Comparison of ENCODE assay signal across 13 mouse cellular contexts in genomic region chr7:100842175-100842574, GRCm38 (mm10).
"Had no signal": no experiment of that assay in that cellular context is flagged by ENCODE, and none has a peak within 500 bp of the region (broad histone marks: within the 10 kb centered on the region; RNA-seq: fewer than 3 reads in every experiment).

No protein-coding gene starts in this region.

- H3K9ac ChIP-seq: limb, embryonic 12.5 days; lung, embryonic 14.5 days; midbrain, embryonic 15.5 days; neural tube, embryonic 13.5 days; stomach, embryonic 15.5 days had no signal

- H3K27me3 ChIP-seq: limb, embryonic 12.5 days; midbrain, embryonic 15.5 days; neural tube, embryonic 13.5 days; stomach, embryonic 15.5 days had no signal

- H3K4me3 ChIP-seq: layer of hippocampus, adult 2 months; limb, embryonic 12.5 days; midbrain, embryonic 10.5 days; midbrain, embryonic 15.5 days; neural tube, embryonic 13.5 days; stomach, embryonic 15.5 days had no signal

- DNase-seq: lung, embryonic 14.5 days; lung, postnatal 10 days; right cerebral cortex, postnatal 14 days; thymus, adult 2 months; thymus, postnatal 25 days had no signal

- H3K36me3 ChIP-seq: midbrain, embryonic 15.5 days had no signal

- ATAC-seq: hindbrain, postnatal 0 days; midbrain, embryonic 15.5 days had no signal

- H3K9me3 ChIP-seq: limb, embryonic 12.5 days; midbrain, embryonic 10.5 days; midbrain, embryonic 15.5 days; neural tube, embryonic 13.5 days; stomach, embryonic 15.5 days had no signal

- H3K4me1 ChIP-seq: midbrain, embryonic 15.5 days had no signal

- H3K27ac ChIP-seq: hindbrain, postnatal 0 days; kidney, postnatal 0 days; layer of hippocampus, adult 2 months; limb, embryonic 12.5 days; midbrain, embryonic 10.5 days; midbrain, embryonic 15.5 days; neural tube, embryonic 13.5 days; stomach, embryonic 15.5 days had no signal

- H3K4me2 ChIP-seq: limb, embryonic 12.5 days; lung, embryonic 14.5 days; midbrain, embryonic 15.5 days; neural tube, embryonic 13.5 days; stomach, embryonic 15.5 days had no signal
